Mouse (Mus musculus): Measurements from ENCODE around the gene Chit1. TPM values are rescaled to one million over a fixed set of nuclear protein-coding genes. Genes with fewer than 3 reads are reported as not detected.
A peak's percentile ranks its signal among the peaks of the same experiment; 100 is the strongest.

Gene Chit1
- total and polyA plus RNA-seq, 2 experiments from 2014 or later: 0.19 to 0.41 TPM

DNA sequence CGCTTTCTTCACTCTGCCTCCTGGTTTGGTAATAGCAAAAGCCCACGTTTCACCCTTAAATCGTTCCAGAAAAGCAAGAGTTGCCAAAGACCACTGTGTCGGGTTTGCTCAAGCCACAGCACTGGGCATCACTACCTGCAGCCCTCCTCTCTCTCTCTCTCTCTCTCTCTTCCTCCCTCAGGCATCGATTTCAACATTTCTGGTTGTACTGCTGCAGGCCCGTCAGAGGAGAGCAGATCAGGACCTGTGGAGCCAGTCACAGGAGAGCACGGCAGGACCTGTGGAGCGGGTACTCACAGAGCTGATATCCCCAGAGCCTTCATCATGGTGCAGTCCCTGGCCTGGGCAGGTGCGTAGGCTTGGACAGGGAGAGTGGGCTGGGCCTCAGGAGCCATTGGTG, 27.4 kb downstream of the Chit1 start:
- Histone ChIP-seq H3K27ac (ENCODE audit: low read depth, low read length) (no peak overlapping the region), H3K4me3 (ENCODE audit: low read depth, low read length) (no peak overlapping the region), H3K4me2 (ENCODE audit: low read depth) (no peak overlapping the region), H3K9ac (no peak overlapping the region), H3K9me3 (ENCODE audit: low read length) (no peaks in the 10 kb centered on the region), H3K4me1 (ENCODE audit: insufficient read depth) (no peaks in the 10 kb centered on the region), H3K27me3 (ENCODE audit: insufficient read depth, low read length) (no peaks in the 10 kb centered on the region), H3K36me3 (ENCODE audit: insufficient read depth) (no peaks in the 10 kb centered on the region)
- no peak for ATAC-seq
- no peak for DNase-seq
- TF ChIP-seq CTCF (IDR thresholded peaks at IDR 0.05; ENCODE audit: low read depth): no peak
- 89% methylated on average over 9 of the region's 9 CpGs for WGBS

DNA sequence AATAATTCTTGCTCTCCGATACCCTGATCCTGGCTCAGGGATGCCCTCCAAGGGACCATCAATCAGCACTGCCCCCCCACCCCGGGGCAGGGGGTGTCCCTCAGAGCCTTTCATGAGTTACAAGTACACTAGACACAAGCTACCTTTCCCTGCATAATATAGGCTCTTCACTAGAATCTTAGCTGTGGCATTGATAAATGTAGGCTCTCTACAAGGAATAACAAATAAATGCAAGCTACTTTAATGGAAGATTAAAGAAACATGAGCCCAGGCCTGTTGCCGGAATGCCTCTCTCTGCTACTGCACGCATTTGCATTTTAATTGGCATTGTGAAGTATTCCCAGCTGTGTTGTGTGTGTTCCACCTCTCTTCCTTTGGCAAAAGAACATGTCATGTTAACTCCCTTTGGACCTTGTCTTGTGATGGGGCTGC, 31.3 kb downstream of the Chit1 start:
- H3K27ac ChIP-seq (ENCODE audit: low read depth, low read length): no peak overlapping the region
- DNase-seq: no peak
- no peak for TF ChIP-seq CTCF (IDR thresholded peaks at IDR 0.05; ENCODE audit: low read depth)
- H3K4me1 ChIP-seq (ENCODE audit: insufficient read depth): no peaks in the 10 kb centered on the region
- 33% methylated on average over 4 of the region's 4 CpGs for WGBS
- no peaks in the 10 kb centered on the region for H3K9me3 ChIP-seq (ENCODE audit: low read length)
- no peak overlapping the region for H3K4me3 ChIP-seq (ENCODE audit: low read depth, low read length)
- H3K9ac ChIP-seq: no peak overlapping the region
- no peaks in the 10 kb centered on the region for H3K27me3 ChIP-seq (ENCODE audit: insufficient read depth, low read length)
- no peak overlapping the region for H3K4me2 ChIP-seq (ENCODE audit: low read depth)
- no peaks in the 10 kb centered on the region for H3K36me3 ChIP-seq (ENCODE audit: insufficient read depth)
- peak; percentile 32; the same call in 1 of the 2 replicates for ATAC-seq

DNA sequence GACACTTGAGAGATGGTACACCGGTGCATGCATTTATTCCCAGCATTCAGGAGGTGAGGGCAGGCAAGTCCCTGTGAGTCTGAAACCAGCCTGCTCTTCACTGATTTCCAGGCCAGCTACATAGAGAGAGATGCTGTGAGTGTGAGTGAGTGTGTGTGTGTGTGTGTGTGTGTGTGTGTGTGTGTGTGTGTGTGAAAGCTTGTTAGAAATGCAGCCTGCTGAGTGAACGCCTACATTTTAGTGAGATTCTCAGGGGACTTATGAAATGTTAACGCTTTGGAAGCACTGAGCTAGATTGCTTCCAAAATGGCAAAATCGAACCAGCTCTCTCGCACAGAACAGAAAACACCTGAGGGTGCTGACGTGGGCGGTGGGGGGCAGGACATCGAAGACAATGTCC, 35.0 kb downstream of the Chit1 start:
- Histone ChIP-seq H3K27me3 (ENCODE audit: insufficient read depth, low read length) (no peaks in the 10 kb centered on the region), H3K4me2 (ENCODE audit: low read depth) (no peak overlapping the region), H3K36me3 (ENCODE audit: insufficient read depth) (no peaks in the 10 kb centered on the region), H3K9me3 (ENCODE audit: low read length) (no peaks in the 10 kb centered on the region), H3K4me3 (ENCODE audit: low read depth, low read length) (no peak overlapping the region), H3K4me1 (ENCODE audit: insufficient read depth) (no peaks in the 10 kb centered on the region), H3K9ac (no peak overlapping the region), H3K27ac (ENCODE audit: low read depth, low read length) (no peak overlapping the region)
- ATAC-seq (0 out of 2 replicates have a peak, but pooled peaks have one; percentile 14), DNase-seq (peak; percentile 31)
- 85% methylated on average over 8 of the region's 8 CpGs for WGBS
- TF ChIP-seq CTCF (IDR thresholded peaks at IDR 0.05; ENCODE audit: low read depth): no peak

DNA sequence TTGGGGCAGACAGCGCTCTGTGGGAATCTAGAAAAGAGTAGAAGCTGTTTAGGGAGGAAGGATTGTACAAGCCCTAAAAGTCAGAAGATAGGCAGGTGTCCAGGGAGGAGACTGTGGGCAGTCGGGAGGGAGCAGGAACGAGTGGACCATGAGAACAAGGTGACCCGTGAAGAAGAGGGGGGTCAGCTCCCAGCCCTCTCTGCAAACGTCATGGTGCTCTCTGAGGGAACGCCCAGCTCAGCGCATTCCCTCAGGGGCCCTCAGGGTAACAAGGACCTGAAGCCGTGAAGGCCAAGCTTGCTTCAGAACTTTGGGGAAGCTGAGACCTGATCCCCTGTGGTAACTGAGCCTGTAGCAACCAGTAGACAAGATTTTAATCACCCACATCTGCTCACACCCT, 39.0 kb downstream of the Chit1 start:
- Histone ChIP-seq H3K27ac (ENCODE audit: low read depth, low read length) (no peak overlapping the region), H3K4me1 (ENCODE audit: insufficient read depth) (no peaks in the 10 kb centered on the region), H3K4me2 (ENCODE audit: low read depth) (no peak overlapping the region), H3K27me3 (ENCODE audit: insufficient read depth, low read length) (no peaks in the 10 kb centered on the region), H3K9me3 (ENCODE audit: low read length) (0 out of 2 replicates have a peak, but pooled peaks cover 3% of the 10 kb centered on the region), H3K9ac (no peak overlapping the region), H3K4me3 (ENCODE audit: low read depth, low read length) (no peak overlapping the region), H3K36me3 (ENCODE audit: insufficient read depth) (no peaks in the 10 kb centered on the region)
- WGBS: 66% methylated on average over 8 of the region's 8 CpGs
- no peak for TF ChIP-seq CTCF (IDR thresholded peaks at IDR 0.05; ENCODE audit: low read depth)
- DNase-seq (no peak), ATAC-seq (no peak)

DNA sequence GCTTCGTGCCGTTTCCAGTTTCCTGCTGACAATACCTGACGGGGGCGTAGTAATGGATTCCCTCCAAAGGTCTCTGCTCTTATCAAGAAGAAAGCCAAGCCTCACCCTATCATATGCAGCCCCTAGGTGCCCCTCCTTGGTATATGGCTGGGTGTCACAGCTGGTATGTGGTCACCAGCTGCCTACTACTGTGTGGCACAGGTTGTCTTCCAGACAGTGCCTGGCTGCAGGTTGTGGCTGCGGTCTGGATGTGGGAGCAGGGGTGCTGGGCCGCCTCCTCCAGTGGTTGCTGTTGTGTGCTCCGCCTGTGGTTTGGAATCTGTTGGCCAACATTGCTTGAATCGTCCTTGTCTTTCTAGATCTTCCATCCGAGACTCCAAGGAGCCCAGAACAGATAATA, 39.7 kb downstream of the Chit1 start:
- Histone ChIP-seq H3K4me2 (ENCODE audit: low read depth) (no peak overlapping the region), H3K9ac (no peak overlapping the region), H3K9me3 (ENCODE audit: low read length) (0 out of 2 replicates have a peak, but pooled peaks cover 3% of the 10 kb centered on the region), H3K4me3 (ENCODE audit: low read depth, low read length) (no peak overlapping the region), H3K27me3 (ENCODE audit: insufficient read depth, low read length) (no peaks in the 10 kb centered on the region), H3K36me3 (ENCODE audit: insufficient read depth) (no peaks in the 10 kb centered on the region), H3K4me1 (ENCODE audit: insufficient read depth) (no peaks in the 10 kb centered on the region), H3K27ac (ENCODE audit: low read depth, low read length) (no peak overlapping the region)
- 88% methylated on average over 9 of the region's 9 CpGs for WGBS
- DNase-seq: no peak
- TF ChIP-seq CTCF (IDR thresholded peaks at IDR 0.05; ENCODE audit: low read depth): no peak
- ATAC-seq: no peak

DNA sequence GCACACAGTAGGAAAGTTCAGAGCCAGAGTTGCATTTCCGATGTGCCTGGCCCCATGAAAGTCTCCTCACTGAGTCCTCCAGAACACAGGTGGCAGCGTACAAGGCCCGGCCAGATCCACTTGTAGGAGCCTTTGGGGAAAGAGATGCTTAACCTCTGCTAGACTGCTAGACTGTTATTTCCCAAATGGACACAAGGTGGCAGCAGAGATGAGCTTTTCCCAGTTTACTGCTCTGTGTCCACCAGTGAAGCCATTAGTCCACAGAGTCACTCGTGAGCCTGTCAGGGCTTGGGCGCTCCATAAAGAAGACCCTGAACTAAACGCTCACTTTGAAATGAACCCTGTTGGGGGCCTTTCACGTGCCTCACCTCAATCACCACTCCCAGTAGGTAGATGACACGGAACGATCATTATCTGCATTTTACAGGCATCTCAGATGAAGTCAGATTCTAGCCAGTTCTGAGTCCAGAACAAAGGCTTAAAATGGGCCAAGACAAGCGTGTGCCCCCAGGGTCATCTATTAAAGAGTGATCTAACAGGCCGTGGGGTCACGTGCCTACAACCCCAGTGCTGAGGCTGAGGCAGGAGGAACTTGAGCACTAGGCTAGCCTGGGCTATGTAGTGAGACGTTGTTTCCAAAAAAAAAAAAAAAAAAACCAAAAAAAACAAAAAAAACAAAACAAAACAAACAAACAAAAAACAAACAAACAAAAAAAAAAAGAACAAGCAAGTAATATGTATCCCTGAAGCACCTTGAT, 40.8 kb downstream of the Chit1 start:
- H3K4me2 ChIP-seq (ENCODE audit: low read depth): no peak overlapping the region

More for the DNA sequence above, 40.8 kb downstream of the Chit1 start:
- no peak overlapping the region for H3K9ac ChIP-seq
- 0 out of 2 replicates have a peak, but pooled peaks cover 3% of the 10 kb centered on the region for H3K9me3 ChIP-seq (ENCODE audit: low read length)
- ATAC-seq (peak; percentile 88), DNase-seq (peak; percentile 94)
- H3K36me3 ChIP-seq (ENCODE audit: insufficient read depth): no peaks in the 10 kb centered on the region
- peak; percentile 94 for TF ChIP-seq CTCF (IDR thresholded peaks at IDR 0.05; ENCODE audit: low read depth)
- no peaks in the 10 kb centered on the region for H3K4me1 ChIP-seq (ENCODE audit: insufficient read depth)
- 29% methylated on average over 13 of the region's 13 CpGs for WGBS
- H3K27me3 ChIP-seq (ENCODE audit: insufficient read depth, low read length): no peaks in the 10 kb centered on the region
- H3K4me3 ChIP-seq (ENCODE audit: low read depth, low read length): no peak overlapping the region
- H3K27ac ChIP-seq (ENCODE audit: low read depth, low read length): no peak overlapping the region
